Comparison of ENCODE assay signal across 20 mouse cellular contexts in the genomic region with DNA sequence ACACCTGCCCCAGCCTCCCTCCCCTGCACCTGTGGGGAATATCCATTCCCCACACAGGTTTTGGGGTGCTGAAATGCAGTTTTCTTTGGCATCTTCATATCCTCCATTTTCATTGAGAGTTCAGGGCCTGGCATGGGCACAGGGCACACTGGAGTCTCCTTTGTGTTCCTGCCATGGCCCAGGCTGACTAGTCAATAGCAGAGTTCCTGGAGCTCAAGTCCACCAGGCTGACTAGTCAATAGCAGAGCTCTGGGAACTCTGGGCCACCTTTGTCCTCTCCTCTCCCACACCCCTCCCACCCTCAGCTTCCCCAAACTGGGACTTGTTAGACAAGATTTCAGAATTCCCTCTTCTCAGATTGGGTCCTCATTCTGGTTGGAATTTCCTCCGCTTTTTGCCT. TPM values are rescaled to one million over a fixed set of nuclear protein-coding genes. Genes with fewer than 3 reads are reported as not detected.
DNase-seq lines count a peak whose midpoint lies in the region; ATAC-seq and TF ChIP-seq lines count a peak whose summit lies in the region.
"Had no signal": no experiment of that assay in that cellular context is flagged by ENCODE, and none has a peak within 500 bp of the region (broad histone marks: within the 10 kb centered on the region; RNA-seq: fewer than 3 reads in every experiment).

No protein-coding gene starts in this region.

- no peaks in the 10 kb centered on the region; the same call in 1 of the 2 replicates for H3K27me3 ChIP-seq in forebrain, embryonic 10.5 days (ENCODE audit: poor library complexity, severe bottlenecking)
- H3K27me3 ChIP-seq in hindbrain, embryonic 13.5 days, result peaks cover 31% of the 10 kb centered on the region
- no peaks in the 10 kb centered on the region for H3K27me3 ChIP-seq in midbrain, embryonic 16.5 days (ENCODE audit: control insufficient read depth, insufficient read depth, low read depth, low read length)
- H3K27me3 ChIP-seq in liver, embryonic 11.5 days (replicated peaks; ENCODE audit: control insufficient read depth, insufficient read depth, low read length), result no peaks in the 10 kb centered on the region

- no peaks in the 10 kb centered on the region for H3K9me3 ChIP-seq in forebrain, embryonic 10.5 days
- no peaks in the 10 kb centered on the region for H3K9me3 ChIP-seq in hindbrain, embryonic 13.5 days
- no peaks in the 10 kb centered on the region for H3K9me3 ChIP-seq in midbrain, embryonic 16.5 days (replicated peaks; ENCODE audit: control insufficient read depth, low read length, poor library complexity, severe bottlenecking)
- H3K9me3 ChIP-seq in liver, embryonic 11.5 days (ENCODE audit: control insufficient read depth, low read length), result no peaks in the 10 kb centered on the region
- H3K9me3 ChIP-seq: neural tube, embryonic 12.5 days had no signal

- peaks cover 49% of the 10 kb centered on the region for H3K4me1 ChIP-seq in forebrain, embryonic 10.5 days
- peaks cover 51% of the 10 kb centered on the region for H3K4me1 ChIP-seq in hindbrain, embryonic 13.5 days (replicated peaks)
- peaks cover 23% of the 10 kb centered on the region for H3K4me1 ChIP-seq in midbrain, embryonic 16.5 days (ENCODE audit: control insufficient read depth, insufficient read depth, low read length)
- H3K4me1 ChIP-seq in liver, embryonic 11.5 days (replicated peaks; ENCODE audit: control insufficient read depth, insufficient read depth, low read length), result no peaks in the 10 kb centered on the region

- no peak for ATAC-seq in hindbrain, embryonic 13.5 days (ENCODE audit: low FRiP score)
- no peak for ATAC-seq in midbrain, embryonic 16.5 days
- no peak for ATAC-seq in liver, embryonic 11.5 days (replicated peaks; ENCODE audit: low FRiP score)

- no peak for TF ChIP-seq CTCF in brain, embryonic 14.5 days (IDR thresholded peaks at IDR 0.05; ENCODE audit: borderline replicate concordance, extremely low read depth, insufficient read depth, insufficient read length)

- H3K27ac ChIP-seq in forebrain, embryonic 10.5 days, result peak overlapping the region; percentile 79
- H3K27ac ChIP-seq in hindbrain, embryonic 13.5 days, result peak overlapping the region; percentile 85
- H3K27ac ChIP-seq in midbrain, embryonic 16.5 days (ENCODE audit: low read length), result peak overlapping the region; percentile 79
- no peak overlapping the region for H3K27ac ChIP-seq in liver, embryonic 11.5 days (ENCODE audit: low read depth, low read length)
- H3K27ac ChIP-seq: liver, embryonic 14.5 days; neural tube, embryonic 12.5 days had no signal

- 97% methylated on average over 1 of the region's 1 CpGs for WGBS in forebrain, embryonic 10.5 days
- 96% methylated on average over 1 of the region's 1 CpGs for WGBS in hindbrain, embryonic 13.5 days
- 94% methylated on average over 1 of the region's 1 CpGs for WGBS in midbrain, embryonic 16.5 days
- 96% methylated on average over 1 of the region's 1 CpGs for WGBS in liver, embryonic 11.5 days

- H3K4me2 ChIP-seq in hindbrain, embryonic 13.5 days, result peak overlapping the region; percentile 28; the same call in 1 of the 2 replicates
- no peak overlapping the region for H3K4me2 ChIP-seq in midbrain, embryonic 16.5 days (ENCODE audit: low read length)
- no peak overlapping the region for H3K4me2 ChIP-seq in liver, embryonic 11.5 days
- H3K4me2 ChIP-seq: heart, embryonic 11.5 days had no signal

- H3K36me3 ChIP-seq in forebrain, embryonic 10.5 days (replicated peaks), result peaks cover 71% of the 10 kb centered on the region
- peaks cover 27% of the 10 kb centered on the region for H3K36me3 ChIP-seq in hindbrain, embryonic 13.5 days
- peaks cover 16% of the 10 kb centered on the region for H3K36me3 ChIP-seq in midbrain, embryonic 16.5 days (ENCODE audit: control insufficient read depth, insufficient read depth, low read length)
- H3K36me3 ChIP-seq in liver, embryonic 11.5 days (ENCODE audit: control insufficient read depth, insufficient read depth, low read length), result no peaks in the 10 kb centered on the region

- DNase-seq in brain, embryonic 14.5 days (ENCODE audit: low read depth), result peak; percentile 86
- DNase-seq in forebrain, embryonic 10.5 days (ENCODE audit: extremely low spot score, low spot score), result no peak
- no peak for DNase-seq in thymus, postnatal 10 days (ENCODE audit: low spot score in 2 of 2)
- DNase-seq in liver, embryonic 11.5 days (ENCODE audit: low spot score), result no peak
- DNase-seq in adrenal gland, postnatal 10 days, result no peak
- DNase-seq: cerebellum, adult 18-20 months; gastrocnemius, postnatal 14 days; left cerebral cortex, postnatal 4 days; lung, postnatal 10 days; spleen, adult 18-20 months; thymus, postnatal 4 days had no signal

- H3K4me3 ChIP-seq in forebrain, embryonic 10.5 days, result peak overlapping the region; percentile 7; the same call in 1 of the 2 replicates
- H3K4me3 ChIP-seq in hindbrain, embryonic 13.5 days, result no peak overlapping the region
- H3K4me3 ChIP-seq in midbrain, embryonic 16.5 days (ENCODE audit: low read depth, low read length), result no peak overlapping the region
- no peak overlapping the region for H3K4me3 ChIP-seq in liver, embryonic 11.5 days (ENCODE audit: low read depth, low read length)
- H3K4me3 ChIP-seq: erythroblast, embryonic 14.5 days; neural tube, embryonic 12.5 days had no signal

- no peak for TF ChIP-seq POLR2A in brain, embryonic 14.5 days (IDR thresholded peaks at IDR 0.05; ENCODE audit: borderline replicate concordance, extremely low read depth, insufficient read depth, insufficient read length, poor library complexity, severe bottlenecking)

- 0 out of 2 replicates have a peak overlapping the region, but pooled peaks have one; percentile 49 for H3K9ac ChIP-seq in hindbrain, embryonic 13.5 days
- no peak overlapping the region for H3K9ac ChIP-seq in midbrain, embryonic 16.5 days (ENCODE audit: low read depth, low read length)
- H3K9ac ChIP-seq in liver, embryonic 11.5 days (ENCODE audit: low read depth, low read length), result no peak overlapping the region
- H3K9ac ChIP-seq: liver, embryonic 14.5 days; neural tube, embryonic 12.5 days had no signal

RNA-seq across cellular contexts. Expression of a gene that starts 25.6 kb away (rescaled TPM):
- 35.8 and 47.3 TPM in 2 replicates for polyA plus RNA-seq in brain, embryonic 14.5 days (2012; rRNA removed)
- polyA plus RNA-seq in forebrain, embryonic 10.5 days (2016; fragmentation: Nextera tagmentation; extraction: Ambion mirVana), result 3.8 and 4.4 TPM in 2 replicates
- polyA plus RNA-seq in hindbrain, embryonic 13.5 days (2015; fragmentation: Nextera tagmentation; extraction: Ambion mirVana), result 3.8 and 4.4 TPM in 2 replicates
- 4.7 and 6.2 TPM in 2 replicates for polyA plus RNA-seq in midbrain, embryonic 16.5 days (2015; fragmentation: Nextera tagmentation; extraction: Ambion mirVana)
- 0.52 and 0.59 TPM in 2 replicates for polyA plus RNA-seq in liver, embryonic 11.5 days (2014; fragmentation: Nextera tagmentation; extraction: Ambion mirVana)
- total RNA-seq in adrenal gland, postnatal 10 days (2021), result 10 to 100 TPM; 20.0 to 25.4 TPM
- total RNA-seq: common myeloid progenitor, adult 5-6 weeks; hematopoietic stem cell, adult 5-6 weeks; megakaryocyte-erythroid progenitor cell, adult 5-6 weeks had no signal
- polyA plus RNA-seq: erythroblast, embryonic 14.5 days had no signal
